Mouse (Mus musculus) fat pad, adult 2 months (tissue): Measurements from ENCODE around the gene Sumo2.
A peak's percentile ranks its signal among the peaks of the same experiment; 100 is the strongest.
"Not testable (repeated sequence)": the region's sequence is repeated elsewhere in the genome, so short reads cannot be mapped to it uniquely, and the experiment has no call there.

ENCODE experiments used
- DNase-seq: peaks from one replicate; pipeline ENCODE4 v3.0.0-alpha.2; 2011; ENCODE audit warnings: low read depth, low spot score; ENCODE audit errors: extremely low read depth

Sumo2 gene

DNA sequence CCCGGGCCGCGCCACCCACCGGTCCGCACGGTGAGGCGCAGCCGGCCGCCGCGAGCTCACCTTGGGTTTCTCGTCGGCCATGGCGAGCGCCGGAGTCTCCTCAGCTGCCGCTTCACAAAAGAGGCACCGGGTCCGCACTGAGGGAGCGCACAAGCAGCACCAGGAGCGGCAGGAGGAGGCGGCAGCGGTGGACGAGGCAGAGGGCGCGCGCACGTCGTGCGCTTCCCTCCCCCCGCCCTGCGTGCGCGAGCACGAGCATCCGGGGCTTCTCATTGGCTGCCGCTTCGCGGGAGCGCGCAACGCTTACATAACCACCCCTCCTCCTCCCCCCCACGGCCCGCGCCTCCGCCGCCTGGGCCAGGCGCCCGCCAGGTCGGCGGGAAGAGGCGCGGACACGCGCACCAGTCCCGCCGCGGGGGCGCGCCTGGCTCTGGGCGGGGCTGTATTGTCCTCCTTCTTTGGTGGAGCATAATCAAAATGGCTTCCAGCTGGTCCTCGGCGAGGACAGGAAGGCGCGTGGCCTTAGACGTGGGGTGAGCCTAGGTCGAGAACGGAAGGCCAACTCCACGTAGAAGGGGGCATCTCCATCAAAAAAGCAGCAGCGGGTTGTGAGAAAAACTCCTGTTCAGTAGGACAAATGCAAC is at the start of gene Sumo2:
Gene Sumo2 (minus strand): TSS at position 239 of the 644 bp plus-strand sequence.
- DNase-seq, result peak; percentile 30

DNA sequence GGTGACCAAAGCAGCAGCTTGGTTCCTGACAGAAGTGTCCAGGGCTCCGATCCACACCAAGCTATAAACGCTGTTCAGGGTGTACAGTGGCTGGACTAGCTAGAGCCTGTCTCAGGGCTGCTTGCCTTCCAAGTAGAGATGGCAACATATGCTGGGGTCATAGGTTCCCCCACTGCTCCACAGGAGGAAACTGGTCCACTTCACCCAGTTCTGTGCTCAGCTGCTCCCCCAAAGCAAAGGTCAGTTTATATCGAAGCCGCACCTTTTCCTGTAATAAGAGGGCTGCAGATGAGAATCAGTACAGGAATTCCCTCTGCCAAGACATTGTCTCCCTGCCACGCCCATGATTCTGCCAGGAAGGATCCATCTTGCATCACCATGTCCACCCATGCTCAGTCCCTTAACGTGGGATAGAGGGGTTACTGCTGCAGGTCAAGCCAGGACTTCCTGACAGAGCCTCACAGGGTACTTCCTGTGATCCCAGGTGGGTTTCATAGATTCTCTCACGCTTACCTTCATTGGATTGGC is 49.6 kb upstream of the Sumo2 start:
- no peak for DNase-seq

DNA sequence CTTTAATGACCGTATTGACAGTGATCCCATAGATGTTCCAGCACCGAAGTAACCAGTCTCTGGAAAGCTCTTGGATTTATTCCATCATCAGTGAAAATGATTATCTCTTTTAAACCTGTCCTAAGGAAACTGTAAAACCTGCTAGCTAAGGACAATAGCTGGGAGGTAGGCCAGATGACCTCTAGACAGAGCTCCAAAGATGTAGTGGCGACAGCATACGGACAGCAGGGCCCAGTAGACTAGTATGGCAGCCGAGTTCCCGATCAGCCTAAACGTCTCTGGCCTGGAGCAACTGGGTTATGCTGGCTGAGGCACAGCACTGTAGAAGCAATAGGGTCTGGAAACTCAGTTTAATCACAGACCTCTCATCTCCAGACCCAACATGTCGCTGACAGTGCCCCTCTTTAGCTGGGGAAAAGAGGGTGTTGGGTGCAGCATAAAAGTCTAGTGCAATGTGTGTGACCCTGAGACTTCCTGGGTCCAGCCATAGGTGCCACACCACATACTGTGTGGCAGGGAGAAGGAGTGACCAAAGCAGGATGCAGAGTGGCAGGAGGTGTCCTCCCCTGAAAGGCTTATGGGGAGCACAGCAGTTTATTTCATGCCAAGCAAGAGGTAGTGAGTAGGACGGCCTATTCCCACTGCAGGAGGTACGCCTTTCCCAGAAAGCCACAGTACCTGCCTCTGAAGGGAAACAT is 48.4 kb upstream of the Sumo2 start:
- no peak for DNase-seq

DNA sequence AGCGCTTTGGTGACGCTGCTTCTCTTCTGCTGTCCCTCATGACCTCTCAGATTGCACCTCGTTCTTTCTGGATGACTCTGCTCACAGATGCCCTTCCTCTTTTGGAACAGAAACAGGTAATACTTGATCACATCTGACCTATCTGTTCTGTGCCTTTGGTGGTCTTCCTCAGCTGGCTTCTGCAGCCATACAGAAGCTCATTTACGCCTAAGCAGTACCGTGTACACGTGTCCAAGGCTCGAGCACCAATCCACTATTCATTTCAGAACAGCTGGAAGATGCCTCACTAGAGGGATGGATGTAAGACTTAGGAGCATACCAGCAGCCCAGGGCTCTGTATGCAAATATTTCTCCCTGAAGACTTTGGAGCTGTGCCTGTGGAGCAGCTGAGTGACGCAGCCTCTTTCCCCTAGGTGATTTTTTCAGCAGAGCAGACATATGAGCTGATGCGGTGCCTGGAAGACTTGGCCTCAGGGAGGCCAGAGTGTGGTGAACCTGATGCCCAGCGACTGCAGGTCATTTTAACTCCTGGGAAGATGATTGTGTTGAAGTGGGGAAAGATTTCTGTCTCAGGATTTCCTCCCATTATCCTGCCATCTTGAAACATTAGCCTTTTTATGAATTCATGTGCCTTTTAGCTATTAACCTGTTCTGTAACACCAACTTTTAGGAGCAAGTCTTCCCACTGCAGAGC is 47.0 kb upstream of the Sumo2 start:
- no peak for DNase-seq

DNA sequence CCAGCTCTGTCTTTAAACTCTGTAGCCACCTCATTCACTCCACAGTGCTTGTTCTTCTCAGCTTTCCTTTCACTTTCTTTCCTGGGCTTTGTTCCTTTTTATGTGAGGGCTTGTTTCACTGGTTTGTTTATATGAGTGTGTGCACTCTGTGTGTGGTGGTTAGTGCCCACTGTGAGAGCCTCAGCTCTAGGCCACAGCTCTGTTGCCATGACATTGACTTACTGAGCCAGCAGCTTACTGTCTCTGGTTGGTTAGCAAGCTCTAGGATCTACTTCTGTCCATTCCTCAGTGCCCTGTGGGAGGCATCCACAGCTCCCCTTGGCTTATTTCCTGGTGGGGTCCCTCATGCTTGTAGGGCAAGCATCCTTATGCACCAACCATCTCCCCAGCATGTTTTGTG is 43.0 kb upstream of the Sumo2 start:
- DNase-seq, result no peak

DNA sequence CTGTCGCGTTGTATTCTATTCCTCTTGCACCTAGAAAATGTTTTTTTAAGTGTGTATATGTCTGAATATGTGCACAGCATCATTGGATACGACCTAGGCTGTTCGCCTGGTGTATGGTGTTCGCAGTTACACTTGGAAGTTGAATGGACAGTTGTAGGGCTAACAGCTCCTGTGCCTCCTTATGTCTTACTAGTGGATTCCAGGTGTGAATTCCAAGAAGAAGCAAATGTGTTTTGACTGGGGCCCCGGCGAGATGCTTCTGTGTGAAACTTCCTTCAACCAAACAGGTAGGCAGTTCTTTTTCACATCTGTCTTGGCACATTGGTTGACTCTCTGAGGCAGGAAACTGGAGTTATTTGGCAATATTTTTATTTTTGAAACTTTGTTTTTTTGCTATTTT is 28.9 kb upstream of the Sumo2 start:
- no peak for DNase-seq

DNA sequence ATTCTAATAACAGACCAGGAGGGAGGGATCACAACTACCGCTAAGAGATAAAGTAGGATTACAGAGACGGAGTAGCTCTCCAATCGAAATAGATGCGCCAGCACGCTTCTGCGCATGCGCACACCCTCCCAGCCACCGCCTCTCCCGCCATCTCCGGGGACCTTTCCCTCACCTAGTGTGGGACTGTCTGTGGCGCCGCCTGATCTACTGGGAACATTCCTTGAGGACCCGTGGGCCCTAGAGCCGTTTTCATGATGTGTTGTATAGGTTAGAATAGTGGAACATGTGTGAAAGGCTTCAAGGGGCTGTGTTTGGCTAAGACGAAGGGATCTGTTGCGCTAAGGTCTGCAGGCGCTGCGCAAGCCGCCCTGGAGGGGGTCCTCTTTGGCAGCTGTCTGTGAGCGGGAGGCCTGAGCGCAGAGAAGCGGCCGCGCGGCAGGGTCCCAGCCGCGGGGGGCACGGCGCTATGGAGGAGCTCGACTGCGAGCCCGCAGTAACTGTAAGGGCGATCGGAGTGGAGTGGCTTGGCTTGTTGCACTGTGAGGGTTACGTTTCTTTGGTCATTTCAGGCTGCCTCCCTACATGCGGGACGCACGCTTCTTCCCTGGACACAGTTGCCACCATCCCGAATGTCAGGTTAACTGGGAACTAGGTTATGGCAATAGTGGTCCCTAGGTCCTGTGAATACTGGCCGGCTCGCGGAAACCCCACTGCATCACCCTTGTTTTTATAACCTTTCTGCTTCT is 28.2 kb upstream of the Sumo2 start, which contains the start of gene Nup85:
Gene Nup85 (plus strand): TSS at position 371 of the 746 bp plus-strand sequence.
- DNase-seq, result peak; percentile 28

DNA sequence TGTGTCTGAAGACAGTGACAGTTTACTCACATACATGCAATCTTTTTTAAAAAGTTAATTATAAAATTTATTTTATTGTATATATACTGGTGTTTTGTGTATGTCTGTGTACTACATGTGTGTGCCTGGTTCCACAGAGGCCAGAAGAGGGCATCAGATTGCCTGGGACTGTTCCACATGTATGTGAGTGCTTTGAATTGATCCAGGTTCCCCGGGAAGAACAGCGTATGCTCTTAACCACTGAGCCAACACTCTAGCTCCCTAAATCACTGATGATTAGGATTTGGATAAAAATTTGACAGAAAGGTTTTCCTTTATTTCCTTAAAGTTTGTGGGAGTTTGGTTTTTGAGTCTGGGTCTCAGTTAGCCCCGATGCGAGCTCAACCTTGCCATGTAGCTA is 27.3 kb upstream of the Sumo2 start:
- DNase-seq, result no peak

DNA sequence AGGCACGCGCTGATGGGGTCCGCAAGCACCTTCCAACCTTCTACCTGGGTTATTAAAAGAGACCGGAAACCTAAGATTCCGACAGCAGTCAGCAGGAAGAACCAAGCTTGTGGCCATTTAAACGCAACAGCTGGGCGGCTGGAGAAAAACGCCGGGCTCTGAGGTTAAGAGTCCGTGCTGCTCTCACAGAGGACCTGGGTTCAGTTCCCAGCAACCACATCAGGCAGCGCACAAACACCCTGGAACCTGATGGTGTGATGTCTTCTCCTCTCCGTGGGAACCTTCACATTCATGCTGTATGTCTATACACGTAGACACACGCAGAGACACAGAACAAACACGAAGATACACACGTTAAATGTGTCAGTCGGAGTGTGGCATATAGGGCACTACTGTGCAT is 19.6 kb upstream of the Sumo2 start:
- no peak for DNase-seq

DNA sequence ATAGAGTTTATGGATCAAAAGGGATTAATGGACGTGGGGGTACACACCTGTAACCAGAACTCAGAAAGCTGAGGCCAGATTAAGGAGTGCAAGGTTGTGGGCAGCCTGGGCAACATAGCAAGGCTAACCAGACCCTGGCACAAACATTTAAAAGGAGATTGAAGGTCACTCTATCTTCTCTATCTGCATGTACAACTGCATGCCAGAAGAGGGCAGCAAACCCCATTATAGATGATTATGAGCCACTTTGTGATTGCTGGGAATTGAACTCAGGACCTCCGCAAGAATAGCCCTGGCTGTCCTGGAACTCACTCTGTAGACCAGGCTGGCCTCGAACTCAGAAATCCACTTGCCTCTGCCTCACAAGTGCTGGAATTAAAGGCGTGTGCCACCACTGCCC is 16.7 kb upstream of the Sumo2 start:
- no peak for DNase-seq

DNA sequence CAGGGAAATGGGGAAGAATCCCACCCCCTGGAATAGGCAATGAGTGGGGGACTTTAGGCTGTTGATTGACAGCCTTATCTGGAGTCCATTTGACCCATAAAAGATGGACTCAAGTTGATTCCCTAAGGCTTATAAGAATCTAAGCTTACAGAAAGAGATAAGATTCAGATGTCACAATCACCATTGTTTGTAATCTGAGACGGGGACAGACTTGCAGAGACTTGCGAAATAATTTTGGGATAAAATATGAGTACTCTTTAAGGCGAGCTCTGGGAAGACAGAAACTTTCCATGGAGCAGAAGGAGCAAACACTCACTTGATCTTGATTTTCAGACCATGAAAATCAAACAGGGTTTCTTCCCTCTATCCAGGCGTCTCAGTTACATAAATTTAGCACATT is 7.5 kb upstream of the Sumo2 start:
- DNase-seq, result peak; percentile 13

DNA sequence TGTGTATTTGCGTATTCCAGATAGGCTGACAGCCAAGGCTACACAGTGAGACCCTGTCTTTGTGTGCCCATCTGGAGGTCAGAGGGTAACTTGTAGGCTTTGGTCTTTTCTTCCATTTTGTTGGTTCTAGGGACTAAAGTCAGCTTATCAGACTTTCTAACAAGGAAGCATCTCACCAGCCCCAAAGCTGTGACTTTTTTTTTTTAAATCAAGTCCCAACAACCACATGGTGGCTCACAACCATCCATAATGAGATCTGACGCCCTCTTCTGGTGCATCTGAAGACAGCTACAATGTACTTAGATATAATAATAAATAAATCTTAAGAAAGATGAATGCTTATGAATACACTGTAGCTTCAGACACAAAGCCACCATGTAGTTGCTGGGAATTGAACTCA is 2.0 kb upstream of the Sumo2 start:
- no peak for DNase-seq

DNA sequence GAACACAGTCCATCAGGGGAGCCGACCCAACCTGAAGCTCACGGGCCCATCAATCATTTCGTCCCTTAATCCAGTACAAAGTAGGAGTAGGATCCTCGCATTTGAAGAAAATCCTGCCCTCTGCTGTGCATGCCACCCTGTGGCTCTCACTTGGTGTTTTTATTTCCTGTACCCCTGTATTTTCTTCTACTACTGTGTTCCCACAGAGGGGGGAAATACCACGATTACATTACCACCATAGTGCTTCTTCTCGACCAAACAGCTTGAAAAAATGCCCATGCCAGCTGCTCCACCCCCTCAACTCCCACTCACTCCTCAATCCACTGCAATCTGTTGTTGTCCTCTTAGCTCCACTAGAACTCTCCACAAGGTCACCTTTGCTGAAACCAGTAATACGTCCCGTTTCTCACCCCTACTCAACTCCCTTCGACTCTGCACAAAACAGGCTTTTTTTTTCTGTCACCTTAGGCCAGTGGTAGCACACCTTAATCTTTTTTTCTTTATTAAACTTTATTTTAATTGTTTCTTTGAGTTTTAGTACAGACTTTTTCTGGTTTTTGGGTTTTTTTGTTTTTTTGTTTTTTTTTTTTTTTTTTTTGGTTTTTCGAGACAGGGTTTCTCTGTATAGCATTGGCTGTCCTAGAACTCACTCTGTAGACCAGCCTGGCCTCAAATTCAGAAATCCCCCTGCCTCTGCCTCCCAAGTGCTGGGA is 936 bp upstream of the Sumo2 start:
- no peak for DNase-seq

DNA sequence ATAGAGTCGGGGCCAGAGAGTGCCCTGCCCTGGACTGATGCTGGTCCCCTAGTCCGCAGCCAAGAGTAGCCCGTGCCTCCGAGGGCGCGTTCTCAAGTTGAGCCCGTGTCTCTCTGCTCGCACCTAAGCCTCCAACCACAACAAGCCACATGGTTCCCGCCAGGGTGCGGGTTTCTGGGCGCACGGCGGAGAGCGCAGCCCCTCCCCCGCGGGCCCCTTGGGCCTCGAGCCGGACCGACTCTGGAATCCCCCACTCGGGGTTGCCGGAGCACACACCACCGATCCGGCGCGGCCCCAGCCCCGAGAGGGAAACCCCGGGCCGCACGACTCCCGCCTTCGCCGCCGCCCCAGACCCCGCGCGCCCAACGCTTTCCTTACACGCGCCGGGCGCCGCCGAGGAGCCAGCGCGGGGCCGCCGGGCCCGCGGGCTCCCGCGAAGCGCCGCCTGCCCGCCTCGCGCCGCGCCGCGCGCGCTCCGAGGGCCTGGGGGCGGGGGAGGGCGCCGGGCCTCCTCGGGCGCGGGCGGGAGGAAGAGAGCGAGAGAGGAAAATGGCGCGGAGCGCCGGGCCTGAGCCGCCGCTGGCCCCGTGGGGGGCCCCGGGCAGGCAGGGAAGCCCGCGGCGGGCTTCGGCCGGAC is 557 bp downstream of the Sumo2 start:
- no peak for DNase-seq

DNA sequence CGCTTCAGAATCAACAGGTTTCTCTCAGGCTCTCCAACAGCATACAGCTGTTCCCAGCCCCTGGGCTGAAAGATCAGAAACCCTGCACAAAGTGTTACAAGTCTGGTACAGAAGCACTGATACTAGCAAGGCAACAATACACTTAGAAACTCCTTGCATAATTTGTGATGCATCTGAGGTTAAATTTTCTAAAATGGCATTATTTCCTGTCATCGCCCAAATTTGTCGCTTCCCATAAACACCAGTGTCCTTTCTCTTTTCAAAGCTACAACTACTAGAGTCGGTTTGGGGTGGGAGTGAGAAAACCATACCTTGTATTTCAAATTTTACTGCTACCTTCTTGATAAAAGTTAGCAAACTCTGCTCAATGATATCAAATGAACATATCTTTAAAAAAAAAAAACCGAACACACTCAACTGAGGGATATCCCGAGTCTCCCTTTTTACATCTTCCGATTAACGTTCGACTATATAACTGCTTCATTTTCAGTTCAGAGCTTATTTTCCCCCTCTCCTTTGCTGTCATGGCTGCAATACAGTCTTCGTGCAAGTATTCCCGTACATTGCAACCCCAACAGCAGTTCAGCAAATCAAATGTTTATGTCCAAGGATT is 1.2 kb downstream of the Sumo2 start:
- no peak for DNase-seq

DNA sequence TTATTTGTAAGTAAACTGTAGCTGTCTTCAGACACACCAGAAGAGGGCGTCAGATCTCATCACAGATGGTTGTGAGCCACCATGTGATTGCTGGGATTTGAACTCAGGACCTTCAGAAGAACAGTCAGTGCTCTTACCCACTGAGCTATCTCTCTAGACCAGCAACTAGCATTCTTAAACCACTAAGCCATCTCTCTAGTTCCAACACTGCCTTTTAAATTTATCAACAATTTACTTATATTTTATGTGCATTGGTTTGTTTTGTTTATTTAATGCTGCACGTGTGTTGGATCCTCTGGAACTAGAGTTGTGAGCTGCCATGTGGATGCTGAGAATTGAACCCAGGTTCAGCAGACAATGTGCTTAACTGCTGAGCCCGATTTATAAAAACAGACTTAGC is 9.6 kb downstream of the Sumo2 start:
- not testable (repeated sequence) for DNase-seq

DNA sequence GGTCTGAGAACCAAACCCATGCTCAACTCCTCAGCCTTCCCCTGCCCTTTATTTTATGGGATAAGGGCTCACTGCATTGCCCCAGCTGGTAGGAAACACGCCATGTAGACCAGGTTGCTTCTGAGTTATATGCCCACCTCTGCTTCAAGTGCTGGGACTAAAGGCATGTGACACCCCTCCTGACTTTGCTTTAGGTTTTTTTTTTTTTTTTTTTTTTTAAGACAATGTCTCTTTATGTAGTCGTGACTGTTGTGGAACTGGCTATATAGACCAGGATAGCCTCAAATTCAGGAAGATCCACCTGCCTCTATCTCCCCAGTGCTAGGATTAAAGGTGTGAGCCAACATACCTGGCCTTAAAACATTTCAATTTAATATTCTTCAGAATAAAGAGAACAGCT is 13.4 kb downstream of the Sumo2 start:
- DNase-seq, result no peak

DNA sequence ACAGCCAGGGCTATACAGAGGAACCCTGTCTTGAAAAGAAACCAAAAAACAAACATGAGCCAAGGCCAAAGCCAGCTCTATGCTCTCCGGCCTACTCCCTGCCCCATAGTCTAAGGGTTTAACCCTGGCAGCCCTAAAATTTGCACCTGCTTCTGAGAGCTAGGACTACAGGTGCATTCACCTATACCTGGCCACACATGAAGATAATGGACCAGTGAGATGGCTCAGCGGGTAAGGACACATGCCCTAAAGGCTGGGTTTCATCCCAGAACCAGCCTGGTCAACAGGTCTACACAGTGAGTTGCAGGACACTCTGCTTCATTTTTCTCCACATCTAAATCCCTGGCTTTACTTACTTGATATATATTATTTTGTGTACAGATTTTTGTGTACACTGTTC is 13.8 kb downstream of the Sumo2 start:
- no peak for DNase-seq

DNA sequence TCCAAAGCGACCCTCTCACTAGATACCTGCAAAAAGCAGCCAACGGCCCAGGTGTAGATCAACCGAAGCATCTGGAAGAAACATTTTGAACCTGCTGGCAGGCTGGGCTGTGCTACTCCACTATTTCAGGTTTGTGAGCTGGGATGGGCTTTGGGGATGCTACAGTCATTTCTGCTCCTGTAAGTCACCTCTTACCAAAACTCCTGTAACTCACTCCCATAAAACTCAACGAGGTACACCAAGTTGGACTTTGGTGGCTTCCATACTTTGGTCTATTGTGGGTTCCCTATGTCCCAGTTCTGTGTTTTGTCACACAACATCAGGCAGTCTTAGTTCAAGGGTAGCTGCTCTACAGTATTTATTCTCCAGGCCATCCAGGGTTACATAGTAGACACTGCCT is 15.0 kb downstream of the Sumo2 start:
- no peak for DNase-seq

DNA sequence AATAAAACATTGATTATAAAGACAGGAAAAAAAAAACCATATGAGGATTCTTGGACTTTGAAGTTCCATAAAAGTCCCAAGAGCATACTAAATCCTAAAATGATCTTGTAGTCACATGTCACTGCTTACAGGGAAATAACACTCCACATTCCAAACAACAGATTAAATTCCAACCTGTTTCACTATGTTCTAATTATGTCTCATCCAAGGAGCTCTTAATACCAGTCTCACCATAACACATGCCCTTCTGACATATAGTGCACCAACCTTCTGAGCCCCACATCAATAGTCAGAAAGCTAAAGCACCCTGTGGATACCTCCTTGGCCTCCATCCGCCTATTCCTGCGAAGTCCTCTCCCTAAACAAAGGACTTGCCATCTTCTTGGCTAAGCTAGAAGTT is 15.9 kb downstream of the Sumo2 start:
- no peak for DNase-seq
